ENCODE assay signal across 21 mouse cellular contexts in the genomic region with DNA sequence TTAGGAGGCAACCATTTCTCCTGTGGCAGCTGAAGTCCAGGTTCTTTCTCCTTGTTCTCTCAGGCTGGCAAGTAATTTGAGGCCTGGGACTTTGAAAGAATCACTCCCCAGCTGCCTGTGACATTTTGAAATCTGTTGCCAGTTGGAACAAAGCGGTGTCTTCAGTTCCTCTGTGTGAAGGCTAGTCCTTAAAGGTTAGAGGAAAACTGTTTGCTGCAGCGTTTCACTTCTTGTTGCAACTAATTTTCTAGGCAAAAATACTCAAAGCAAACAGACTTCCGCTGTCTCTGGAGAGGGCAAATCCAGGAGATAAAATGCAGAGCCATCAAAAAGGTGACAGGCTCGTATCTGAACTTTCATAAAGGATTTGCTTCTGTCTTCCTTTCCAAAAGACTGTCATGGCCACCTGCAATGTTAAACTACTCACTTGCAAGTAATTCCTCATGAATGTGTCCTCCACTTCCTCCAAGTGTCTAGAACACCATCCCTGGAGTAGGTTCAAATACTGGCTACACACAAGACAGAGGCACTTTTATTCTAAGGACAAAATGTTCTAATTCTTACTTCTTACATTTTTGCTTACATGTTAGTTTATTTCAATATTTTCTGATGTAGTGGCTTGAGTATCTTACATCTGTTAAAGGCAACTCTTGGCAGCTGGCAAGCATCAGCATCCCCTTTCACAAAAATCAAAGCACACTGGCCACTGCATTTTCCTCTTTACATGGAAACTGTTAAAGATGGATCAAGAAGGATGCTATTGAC. TPM values are rescaled to one million over a fixed set of nuclear protein-coding genes. Genes with fewer than 3 reads are reported as not detected.
DNase-seq lines count a peak whose midpoint lies in the region; ATAC-seq and TF ChIP-seq lines count a peak whose summit lies in the region.
"Had no signal": no experiment of that assay in that cellular context is flagged by ENCODE, and none has a peak within 500 bp of the region (broad histone marks: within the 10 kb centered on the region; RNA-seq: fewer than 3 reads in every experiment).

No protein-coding gene starts in this region.

- no peak overlapping the region for H3K4me2 ChIP-seq in intestine, embryonic 14.5 days (ENCODE audit: low read length)
- no peak overlapping the region for H3K4me2 ChIP-seq in intestine, embryonic 16.5 days (ENCODE audit: low read depth, low read length)
- H3K4me2 ChIP-seq: limb, embryonic 12.5 days; liver, embryonic 13.5 days; neural tube, embryonic 13.5 days had no signal

- 73% methylated on average over 4 of the region's 4 CpGs for whole genome bisulfite sequencing in intestine, embryonic 14.5 days
- WGBS in intestine, embryonic 16.5 days: 73% methylated on average over 4 of the region's 4 CpGs
- 51% methylated on average over 4 of the region's 4 CpGs for WGBS in spleen, adult 2 months

- no peaks in the 10 kb centered on the region for H3K9me3 ChIP-seq in intestine, embryonic 14.5 days (ENCODE audit: control insufficient read depth, low read length)
- H3K9me3 ChIP-seq in intestine, embryonic 16.5 days (ENCODE audit: control insufficient read depth, low read length): no peaks in the 10 kb centered on the region
- H3K9me3 ChIP-seq: forebrain, embryonic 10.5 days; limb, embryonic 12.5 days; liver, embryonic 13.5 days; neural tube, embryonic 13.5 days had no signal

- TF ChIP-seq CTCF in spleen, adult 2 months (IDR thresholded peaks at IDR 0.05; ENCODE audit: extremely low read depth, insufficient read depth, insufficient read length, insufficient replicate concordance): no peak

- TF ChIP-seq POLR2A in spleen, adult 2 months (IDR thresholded peaks at IDR 0.05; ENCODE audit: low read depth, low read length): no peak

- no peak overlapping the region for H3K9ac ChIP-seq in intestine, embryonic 14.5 days (ENCODE audit: low read length)
- H3K9ac ChIP-seq in intestine, embryonic 16.5 days (ENCODE audit: low read depth, low read length): no peak overlapping the region
- H3K9ac ChIP-seq: limb, embryonic 12.5 days; liver, embryonic 13.5 days; neural tube, embryonic 13.5 days had no signal

- no peak for ATAC-seq in intestine, embryonic 14.5 days (replicated peaks; ENCODE audit: low FRiP score, low TSS enrichment, low read depth)
- ATAC-seq in intestine, embryonic 16.5 days: no peak
- ATAC-seq: hindbrain, postnatal 0 days had no signal

- H3K4me3 ChIP-seq in intestine, embryonic 14.5 days (ENCODE audit: low read depth, low read length): no peak overlapping the region
- H3K4me3 ChIP-seq in intestine, embryonic 16.5 days (ENCODE audit: low read length): no peak overlapping the region
- no peak overlapping the region for H3K4me3 ChIP-seq in spleen, adult 2 months (ENCODE audit: extremely low read depth, insufficient read depth, insufficient read length)
- H3K4me3 ChIP-seq: forebrain, embryonic 10.5 days; limb, embryonic 12.5 days; liver, embryonic 13.5 days; neural tube, embryonic 13.5 days had no signal

- peak; percentile 38 for DNase-seq in intestine, embryonic 14.5 days (ENCODE audit: low spot score)
- DNase-seq in spleen, adult 2 months (ENCODE audit: low read depth in 1 of 2, low spot score in 2 of 2): no peak
- no peak for DNase-seq in spleen, postnatal 14 days (ENCODE audit: low spot score in 2 of 2)
- peak; percentile 69 for DNase-seq in lung, postnatal 10 days
- no peak for DNase-seq in adrenal gland, postnatal 14 days
- DNase-seq in urinary bladder, postnatal 25 days (ENCODE audit: low spot score): no peak
- DNase-seq in frontal cortex, postnatal 36 days (ENCODE audit: low spot score in 2 of 2): no peak
- DNase-seq: adrenal gland, adult 8-10 months; cerebellum, adult 18-20 months; cerebellum, postnatal 25 days; heart, adult 18-20 months; kidney, adult 18-20 months; kidney, postnatal 10 days; liver, embryonic 13.5 days; midbrain, embryonic 14.5 days; thymus, postnatal 4 days had no signal

- H3K27ac ChIP-seq in intestine, embryonic 14.5 days (ENCODE audit: low read depth): no peak overlapping the region
- no peak overlapping the region for H3K27ac ChIP-seq in intestine, embryonic 16.5 days (ENCODE audit: low read length)
- peak overlapping the region; percentile 65; the same call in 1 of the 2 replicates for H3K27ac ChIP-seq in spleen, adult 2 months (ENCODE audit: insufficient read depth, low read length)
- H3K27ac ChIP-seq: forebrain, embryonic 10.5 days; hindbrain, postnatal 0 days; limb, embryonic 12.5 days; liver, embryonic 13.5 days; neural tube, embryonic 13.5 days had no signal

- H3K36me3 ChIP-seq in intestine, embryonic 14.5 days (ENCODE audit: control insufficient read depth, insufficient read depth, low read length): no peaks in the 10 kb centered on the region
- no peaks in the 10 kb centered on the region for H3K36me3 ChIP-seq in intestine, embryonic 16.5 days (ENCODE audit: control insufficient read depth, insufficient read depth, low read length)
- no peaks in the 10 kb centered on the region for H3K36me3 ChIP-seq in spleen, adult 2 months (ENCODE audit: control insufficient read depth, insufficient read depth, low read length)
- H3K36me3 ChIP-seq: forebrain, embryonic 10.5 days; limb, embryonic 12.5 days; liver, embryonic 13.5 days; neural tube, embryonic 13.5 days had no signal

- H3K27me3 ChIP-seq in intestine, embryonic 14.5 days (replicated peaks; ENCODE audit: control insufficient read depth, insufficient read depth, low read length): no peaks in the 10 kb centered on the region
- H3K27me3 ChIP-seq in intestine, embryonic 16.5 days (replicated peaks; ENCODE audit: control insufficient read depth, insufficient read depth, low read length): no peaks in the 10 kb centered on the region
- no peaks in the 10 kb centered on the region for H3K27me3 ChIP-seq in spleen, adult 2 months (ENCODE audit: control insufficient read depth, insufficient read depth, low read length)
- H3K27me3 ChIP-seq: limb, embryonic 12.5 days; liver, embryonic 13.5 days; neural tube, embryonic 13.5 days had no signal

- H3K4me1 ChIP-seq in intestine, embryonic 14.5 days (replicated peaks; ENCODE audit: control insufficient read depth, insufficient read depth, low read length): no peaks in the 10 kb centered on the region
- H3K4me1 ChIP-seq in intestine, embryonic 16.5 days (ENCODE audit: control insufficient read depth, insufficient read depth, low read length): no peaks in the 10 kb centered on the region
- H3K4me1 ChIP-seq in spleen, adult 2 months (ENCODE audit: control insufficient read depth, insufficient read depth, insufficient read length): peaks cover 14% of the 10 kb centered on the region; the same call in 1 of the 2 replicates
- H3K4me1 ChIP-seq: forebrain, embryonic 10.5 days; limb, embryonic 12.5 days; liver, embryonic 13.5 days; neural tube, embryonic 13.5 days had no signal

RNA-seq across cellular contexts. Expression of a gene that starts 12.0 kb away (rescaled TPM):
- polyA plus RNA-seq in intestine, embryonic 14.5 days (2014; fragmentation: Nextera tagmentation; extraction: Ambion mirVana): 11.9 and 12.8 TPM in 2 replicates
- polyA plus RNA-seq in intestine, embryonic 16.5 days (2015; fragmentation: Nextera tagmentation; extraction: Ambion mirVana): 9.6 and 11.2 TPM in 2 replicates
- 44.8 and 49.3 TPM in 2 replicates for polyA plus RNA-seq in spleen, adult 2 months (2012; rRNA removed)
- 3.0 and 8.8 TPM in 2 replicates for total RNA-seq in adrenal gland, postnatal 14 days (2021)

Comparison
In these comparisons a context has a peak if more than half of its experiments do, and no peak if none do; other contexts are left out.
1. DNase-seq: peak in intestine, embryonic 14.5 days (single experiment) and lung, postnatal 10 days (single experiment); none in spleen, adult 2 months (0 of 2), spleen, postnatal 14 days (0 of 2), adrenal gland, postnatal 14 days (single experiment), urinary bladder, postnatal 25 days (single experiment) and frontal cortex, postnatal 36 days (0 of 2).